Mouse (Mus musculus) lung, postnatal 0 days (tissue): ENCODE results near the gene Nrxn3. TPM values are rescaled to one million over a fixed set of nuclear protein-coding genes. Genes with fewer than 3 reads are reported as not detected.

Experiments
- ATAC-seq: fragments of 200-750 bp; cut with Nextera tagmentation; 2 replicates; pipeline ENCODE4 v1.8.0; 2017; ENCODE audit warnings: moderate library complexity
- DNase-seq: peaks from one replicate; pipeline ENCODE4 v3.0.0-alpha.2; 2016; ENCODE audit warnings: low spot score
- H3K27ac ChIP-seq: fragments of 300-500 bp; sonication (generic); 2 replicates; pipeline ENCODE4 v1.5.1; 2014; ENCODE audit warnings: antibody characterized with exemption, mild to moderate bottlenecking, low read length, mixed read lengths
- H3K27me3 ChIP-seq: fragments of 300-500 bp; sonication (generic); replicated peaks from 2 replicates; pipeline ENCODE4 v1.6.1; 2014; ENCODE audit warnings: low read length, mixed read lengths; ENCODE audit not compliant: insufficient read depth
- H3K36me3 ChIP-seq: fragments of 300-500 bp; sonication (generic); 2 replicates; pipeline ENCODE4 v1.6.1; 2014; ENCODE audit warnings: low read length, mixed read lengths; ENCODE audit not compliant: insufficient read depth
- H3K4me1 ChIP-seq: fragments of 300-500 bp; sonication (generic); 2 replicates; pipeline ENCODE4 v1.6.1; 2014; ENCODE audit warnings: antibody characterized with exemption, low read depth, low read length, mixed read lengths; ENCODE audit not compliant: insufficient read depth
- H3K4me2 ChIP-seq: fragments of 300-500 bp; sonication (generic); replicated peaks from 2 replicates; pipeline ENCODE4 v1.6.1; 2014; ENCODE audit warnings: low read depth, mild to moderate bottlenecking, low read length, moderate library complexity, mixed read lengths
- H3K4me3 ChIP-seq: fragments of 300-500 bp; sonication (generic); 2 replicates; pipeline ENCODE4 v1.5.1; 2014; ENCODE audit warnings: low read depth, low read length
- H3K9ac ChIP-seq: fragments of 300-500 bp; sonication (generic); replicated peaks from 2 replicates; pipeline ENCODE4 v1.6.1; 2014; ENCODE audit warnings: low read depth, mild to moderate bottlenecking
- H3K9me3 ChIP-seq: fragments of 300-500 bp; sonication (generic); 2 replicates; pipeline ENCODE4 v1.6.1; 2016; ENCODE audit warnings: low read length, mixed read lengths
- CTCF ChIP-seq: IDR thresholded peaks from 2 replicates; pipeline ENCODE4 v1.5.1; 2016; ENCODE audit warnings: antibody characterized with exemption, mild to moderate bottlenecking
- EP300 ChIP-seq: IDR thresholded peaks from 2 replicates; pipeline ENCODE4 v1.6.1; 2016; ENCODE audit warnings: antibody characterized with exemption, mild to moderate bottlenecking, control low read depth
- WGBS: fragments of 180-500 bp; shearing (Covaris S2); extraction: QIAGEN DNeasy Blood & Tissue Kit; methylation state at CpG from one replicate; pipeline ENCODE4 v1.1.7; 2014; 5-methylcytosine and 5-hydroxymethylcytosine counted together
- polyA plus RNA-seq: library from polyadenylated mRNA; unstranded; fragments of >200 nt; fragmentation: Nextera tagmentation; extraction: Ambion mirVana; gene quantifications from 2 replicates; pipeline ENCODE4 v1.2.1, GENCODE M21; 2015

Gene Nrxn3
- polyA plus RNA-seq, 1 experiment from 2014 or later = 2.1 TPM

DNA sequence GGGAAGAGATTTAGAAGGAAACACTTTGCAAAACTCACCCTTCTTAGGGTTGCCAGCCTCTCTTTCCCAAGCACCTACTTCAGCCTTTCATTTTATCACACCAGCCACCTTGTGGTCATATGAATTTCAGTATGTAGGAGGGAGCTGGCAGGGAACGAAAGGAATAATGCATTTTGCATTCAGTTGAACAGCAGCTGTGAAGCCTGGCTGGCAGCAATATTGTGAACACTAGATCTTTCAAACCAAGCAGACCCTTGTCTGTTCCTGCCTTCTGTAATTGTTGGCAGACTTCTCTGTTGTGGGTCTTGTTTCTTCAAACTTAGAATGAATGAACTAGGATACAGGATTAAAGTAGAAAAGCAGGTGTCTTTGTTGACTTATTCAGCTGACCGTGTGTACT lies 946.2 kb downstream of the Nrxn3 start:
- 65% methylated on average over 2 of the region's 2 CpGs for WGBS
- Histone ChIP-seq H3K9me3 (no peaks in the 10 kb centered on the region), H3K36me3 (no peaks in the 10 kb centered on the region), H3K4me3 (no peak overlapping the region), H3K4me2 (no peak overlapping the region), H3K27me3 (no peaks in the 10 kb centered on the region), H3K27ac (no peak overlapping the region), H3K4me1 (no peaks in the 10 kb centered on the region), H3K9ac (no peak overlapping the region)
- TF ChIP-seq CTCF (no peak), EP300 (no peak)
- DNase-seq (no peak), ATAC-seq (no peak)

DNA sequence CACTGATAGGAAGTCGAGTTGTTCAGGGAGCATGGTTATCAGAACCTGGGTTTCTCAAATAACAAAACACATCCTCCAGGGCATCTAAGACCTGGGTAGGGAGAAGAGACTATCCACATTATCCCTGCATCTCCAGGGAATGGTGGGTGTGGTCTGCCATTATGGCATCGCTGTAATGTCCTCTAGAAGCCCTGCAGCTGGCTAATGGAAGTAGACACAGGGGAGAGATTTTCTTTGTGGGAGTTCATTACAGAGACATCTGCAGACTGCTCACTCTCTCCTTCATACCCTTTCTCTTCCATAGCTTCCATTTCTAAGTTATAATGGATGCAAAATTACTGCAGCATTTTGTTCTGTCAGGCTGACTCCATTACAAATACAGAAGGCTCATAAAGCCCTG lies 950.1 kb downstream of the Nrxn3 start:
- Histone ChIP-seq H3K36me3 (no peaks in the 10 kb centered on the region), H3K4me1 (no peaks in the 10 kb centered on the region), H3K27ac (no peak overlapping the region), H3K4me3 (no peak overlapping the region), H3K9ac (no peak overlapping the region), H3K9me3 (no peaks in the 10 kb centered on the region), H3K4me2 (no peak overlapping the region), H3K27me3 (no peaks in the 10 kb centered on the region)
- DNase-seq (no peak), ATAC-seq (no peak)
- 74% methylated on average over 2 of the region's 2 CpGs for WGBS
- TF ChIP-seq CTCF (no peak), EP300 (no peak)

DNA sequence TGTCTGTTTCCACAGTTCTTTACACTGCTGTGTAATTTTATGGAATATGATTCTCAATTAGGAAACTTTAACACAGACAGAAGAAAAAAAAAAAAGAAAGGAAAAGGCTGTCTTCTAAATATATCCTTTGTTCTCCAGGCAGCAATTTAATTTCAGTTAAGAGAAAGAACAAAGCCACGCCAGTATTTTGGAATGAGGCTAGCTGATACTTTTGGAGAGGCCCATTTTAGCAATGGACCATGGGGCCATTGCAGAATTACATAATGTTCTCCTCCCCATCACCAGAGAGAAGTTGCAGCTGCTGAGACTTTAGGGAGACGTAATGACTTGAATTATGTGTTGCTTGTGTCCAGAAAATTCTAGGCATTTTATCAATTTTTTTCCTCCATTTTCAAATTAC lies 963.0 kb downstream of the Nrxn3 start:
- ATAC-seq = no peak
- Histone ChIP-seq H3K27ac (no peak overlapping the region), H3K27me3 (no peaks in the 10 kb centered on the region), H3K4me1 (no peaks in the 10 kb centered on the region), H3K9me3 (no peaks in the 10 kb centered on the region), H3K4me2 (no peak overlapping the region), H3K4me3 (no peak overlapping the region), H3K36me3 (no peaks in the 10 kb centered on the region), H3K9ac (no peak overlapping the region)
- WGBS = 60% methylated on average over 2 of the region's 2 CpGs
- no peak for DNase-seq
- TF ChIP-seq CTCF (no peak), EP300 (no peak)

DNA sequence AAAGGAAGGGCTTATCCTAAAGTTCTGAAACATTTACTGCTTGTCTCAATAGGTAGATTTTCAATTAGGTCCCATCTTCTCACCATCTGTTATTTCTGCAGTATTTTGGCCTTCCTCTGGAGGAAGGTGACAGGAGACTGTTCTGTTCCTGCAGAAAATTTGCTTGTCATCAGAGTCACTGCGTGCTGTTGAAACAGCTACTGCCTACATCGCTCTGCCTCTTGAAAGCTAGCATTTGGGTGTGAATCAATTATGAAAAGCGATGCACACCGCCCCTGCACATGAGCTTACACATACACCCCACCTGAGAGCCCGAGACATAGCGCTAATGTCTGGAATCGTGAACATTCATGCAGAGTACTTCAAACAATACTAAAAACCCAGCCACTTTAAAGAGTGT lies 966.4 kb downstream of the Nrxn3 start:
- no peak for DNase-seq

DNA sequence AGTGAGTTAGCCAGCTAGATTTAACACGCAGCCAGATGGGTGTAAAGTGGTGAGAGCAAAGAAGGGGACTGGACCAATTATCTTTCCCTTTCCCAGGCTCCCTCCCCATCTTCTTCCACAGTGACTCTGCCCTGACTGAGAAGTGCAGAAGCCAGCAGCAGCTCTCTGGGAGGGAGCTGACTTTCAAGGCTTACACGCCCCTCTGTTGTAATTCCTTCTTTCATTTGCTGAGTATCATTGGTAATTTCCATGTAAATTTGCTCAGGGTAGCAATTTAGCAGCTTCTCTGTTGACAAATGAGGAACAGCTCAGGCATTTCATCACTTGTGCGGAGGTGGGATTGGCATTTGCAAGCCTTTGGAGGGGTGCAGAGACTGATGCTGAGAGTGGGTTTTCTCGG lies 976.8 kb downstream of the Nrxn3 start:
- ATAC-seq (no peak), DNase-seq (no peak)
- Histone ChIP-seq H3K4me1 (no peaks in the 10 kb centered on the region), H3K27me3 (no peaks in the 10 kb centered on the region), H3K36me3 (no peaks in the 10 kb centered on the region), H3K9ac (no peak overlapping the region), H3K27ac (no peak overlapping the region), H3K4me2 (no peak overlapping the region), H3K4me3 (no peak overlapping the region), H3K9me3 (no peaks in the 10 kb centered on the region)
- WGBS = 24% methylated on average over 4 of the region's 4 CpGs
- TF ChIP-seq CTCF (no peak), EP300 (no peak)

More for the DNA sequence above, 966.4 kb downstream of the Nrxn3 start:
- no peak overlapping the region for H3K4me3 ChIP-seq
- H3K9ac ChIP-seq = no peak overlapping the region
- H3K4me2 ChIP-seq = no peak overlapping the region
- ATAC-seq = no peak
- 90% methylated on average over 7 of the region's 7 CpGs for WGBS
- H3K9me3 ChIP-seq = no peaks in the 10 kb centered on the region
- no peaks in the 10 kb centered on the region for H3K27me3 ChIP-seq
- TF ChIP-seq EP300 = no peak
- TF ChIP-seq CTCF = no peak
- no peak overlapping the region for H3K27ac ChIP-seq
- H3K36me3 ChIP-seq = no peaks in the 10 kb centered on the region
- no peaks in the 10 kb centered on the region for H3K4me1 ChIP-seq

DNA sequence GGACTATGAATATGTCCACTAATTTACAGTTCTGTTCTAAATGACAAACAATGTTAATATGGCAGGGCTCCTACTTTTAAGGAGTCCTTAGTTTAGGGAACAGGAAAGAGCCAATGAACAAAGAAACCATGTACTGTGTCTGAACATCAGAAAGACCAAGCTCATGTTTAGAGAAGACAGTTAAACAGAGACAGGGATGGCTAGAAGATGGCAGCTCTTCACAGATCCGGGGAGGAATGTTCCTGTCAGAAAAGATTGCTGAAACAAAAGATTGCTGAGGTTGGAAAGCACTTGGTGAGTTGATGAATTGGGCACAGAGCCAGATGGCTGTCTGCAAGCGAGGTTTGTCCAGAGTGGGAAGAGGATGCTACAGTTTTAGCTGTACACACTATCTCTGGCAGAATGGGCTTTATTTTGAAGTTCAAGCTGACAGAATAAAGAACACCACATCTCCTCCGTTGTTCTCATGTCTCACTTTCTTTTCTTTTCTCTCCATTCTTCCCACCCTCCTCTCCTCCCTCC lies 978.3 kb downstream of the Nrxn3 start:
- DNase-seq = no peak
- H3K4me3 ChIP-seq = no peak overlapping the region

DNA sequence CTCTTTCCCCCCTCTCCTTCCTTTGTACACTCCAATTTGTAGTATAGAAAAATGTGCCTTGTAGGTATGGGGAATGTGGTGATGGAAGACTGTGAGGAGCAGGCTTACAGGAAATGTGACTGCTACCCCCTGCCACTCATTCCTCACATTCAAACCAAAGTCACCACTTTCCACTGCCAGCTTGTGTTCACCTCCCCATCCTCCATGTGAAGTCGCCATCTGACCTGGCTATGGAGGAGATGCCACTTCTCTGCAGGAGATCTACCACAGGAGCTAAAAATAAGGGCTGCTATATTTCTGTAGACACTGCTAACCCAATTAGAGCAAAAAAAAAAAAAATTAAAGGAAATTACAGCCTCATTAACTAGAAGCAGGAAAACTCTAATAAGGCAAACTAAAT lies 980.3 kb downstream of the Nrxn3 start:
- Histone ChIP-seq H3K27ac (no peak overlapping the region), H3K9me3 (no peaks in the 10 kb centered on the region), H3K36me3 (no peaks in the 10 kb centered on the region), H3K4me2 (no peak overlapping the region), H3K27me3 (no peaks in the 10 kb centered on the region), H3K4me1 (no peaks in the 10 kb centered on the region), H3K9ac (no peak overlapping the region), H3K4me3 (no peak overlapping the region)
- WGBS = 87% methylated on average over 1 of the region's 1 CpGs
- no peak for TF ChIP-seq CTCF
- no peak for TF ChIP-seq EP300
- no peak for ATAC-seq
- DNase-seq = no peak

More for the DNA sequence above, 978.3 kb downstream of the Nrxn3 start:
- no peak overlapping the region for H3K27ac ChIP-seq
- H3K9me3 ChIP-seq = no peaks in the 10 kb centered on the region
- no peak for TF ChIP-seq EP300
- no peaks in the 10 kb centered on the region for H3K27me3 ChIP-seq
- no peak overlapping the region for H3K4me2 ChIP-seq
- 20% methylated on average over 3 of the region's 3 CpGs for WGBS
- no peaks in the 10 kb centered on the region for H3K4me1 ChIP-seq
- no peaks in the 10 kb centered on the region for H3K36me3 ChIP-seq
- H3K9ac ChIP-seq = no peak overlapping the region
- ATAC-seq = no peak
